Mouse (Mus musculus): ENCODE measurements at regions not wholly inside any gene's neighbourhood (a gene's known extent, or its start where the extent isn't known, plus 50 kb on each side); places are given as distances from the start of the nearest gene placed in this dataset.
A peak's percentile ranks its signal among the peaks of the same experiment; 100 is the strongest.

- no peak for ATAC-seq (ENCODE audit: low FRiP score, low read depth)
- Histone ChIP-seq H3K4me2 (replicated peaks; ENCODE audit: low read depth, low read length, severe bottlenecking) (no peak overlapping the region), H3K27me3 (ENCODE audit: control insufficient read depth, insufficient read depth, low read length) (no peaks in the 10 kb centered on the region), H3K4me1 (ENCODE audit: control insufficient read depth, insufficient read depth, low read length) (no peaks in the 10 kb centered on the region), H3K9me3 (ENCODE audit: control insufficient read depth, low read length) (no peaks in the 10 kb centered on the region), H3K4me3 (replicated peaks; ENCODE audit: low read length) (no peak overlapping the region), H3K36me3 (ENCODE audit: control insufficient read depth, insufficient read depth, low read length) (no peaks in the 10 kb centered on the region), H3K9ac (ENCODE audit: low read depth, low read length, severe bottlenecking) (no peak overlapping the region), H3K27ac (replicated peaks; ENCODE audit: low read depth, low read length) (no peak overlapping the region)
- no peak for DNase-seq (ENCODE audit: low spot score)
- WGBS = 70% methylated on average over 6 of the region's 6 CpGs
- no peak for TF ChIP-seq POLR2A (IDR thresholded peaks at IDR 0.05; ENCODE audit: borderline replicate concordance, extremely low read depth, insufficient read depth, insufficient read length)
These were observed 667.0 kb upstream of the Cypt12 start for GRCm38 (mm10) chr3:17281231-17281630.

DNA sequence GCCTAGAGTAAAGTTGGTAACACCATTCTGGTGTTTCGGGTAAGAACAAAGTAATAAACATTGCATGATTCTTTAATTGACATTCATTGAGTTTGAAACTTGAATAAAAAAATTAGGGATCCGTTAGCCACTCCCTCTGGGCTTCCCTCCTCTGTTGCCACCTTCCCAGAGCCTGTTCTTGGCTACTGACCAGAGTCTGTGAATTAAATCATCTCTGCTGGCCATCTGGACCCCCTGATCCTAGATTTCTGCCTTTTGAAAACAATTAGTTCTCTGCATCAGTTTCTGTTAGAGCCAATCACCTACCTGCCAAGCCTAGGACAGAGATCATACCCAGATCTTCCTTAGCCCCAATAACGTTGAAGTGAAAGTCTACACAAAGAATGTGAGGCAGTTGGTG, 665.3 kb upstream of the Cypt12 start:
- WGBS = 70% methylated on average over 3 of the region's 3 CpGs
- Histone ChIP-seq H3K9me3 (ENCODE audit: control insufficient read depth, low read length) (no peaks in the 10 kb centered on the region), H3K27me3 (ENCODE audit: control insufficient read depth, insufficient read depth, low read length) (no peaks in the 10 kb centered on the region), H3K4me1 (ENCODE audit: control insufficient read depth, insufficient read depth, low read length) (no peaks in the 10 kb centered on the region), H3K9ac (ENCODE audit: low read depth, low read length, severe bottlenecking) (no peak overlapping the region), H3K36me3 (ENCODE audit: control insufficient read depth, insufficient read depth, low read length) (no peaks in the 10 kb centered on the region), H3K4me2 (replicated peaks; ENCODE audit: low read depth, low read length, severe bottlenecking) (no peak overlapping the region), H3K27ac (replicated peaks; ENCODE audit: low read depth, low read length) (no peak overlapping the region), H3K4me3 (replicated peaks; ENCODE audit: low read length) (no peak overlapping the region)
- DNase-seq (ENCODE audit: low spot score) (no peak), ATAC-seq (ENCODE audit: low FRiP score, low read depth) (no peak)
- TF ChIP-seq POLR2A (IDR thresholded peaks at IDR 0.05; ENCODE audit: borderline replicate concordance, extremely low read depth, insufficient read depth, insufficient read length) = no peak

GRCm38 (mm10) chr3:17317523-17317922, 630.7 kb upstream of the Cypt12 start:
- H3K4me3 ChIP-seq (replicated peaks; ENCODE audit: low read length) = no peak overlapping the region
- H3K27me3 ChIP-seq (ENCODE audit: control insufficient read depth, insufficient read depth, low read length) = no peaks in the 10 kb centered on the region
- H3K27ac ChIP-seq (replicated peaks; ENCODE audit: low read depth, low read length) = no peak overlapping the region
- ATAC-seq (ENCODE audit: low FRiP score, low read depth) = no peak
- TF ChIP-seq POLR2A (IDR thresholded peaks at IDR 0.05; ENCODE audit: borderline replicate concordance, extremely low read depth, insufficient read depth, insufficient read length) = no peak
- H3K9ac ChIP-seq (ENCODE audit: low read depth, low read length, severe bottlenecking) = no peak overlapping the region
- no peaks in the 10 kb centered on the region for H3K4me1 ChIP-seq (ENCODE audit: control insufficient read depth, insufficient read depth, low read length)
- H3K4me2 ChIP-seq (replicated peaks; ENCODE audit: low read depth, low read length, severe bottlenecking) = no peak overlapping the region
- H3K9me3 ChIP-seq (ENCODE audit: control insufficient read depth, low read length) = no peaks in the 10 kb centered on the region
- H3K36me3 ChIP-seq (ENCODE audit: control insufficient read depth, insufficient read depth, low read length) = no peaks in the 10 kb centered on the region
- peak; percentile 3 for DNase-seq (ENCODE audit: low spot score)

GRCm38 (mm10) chr3:17318450-17318849, 629.8 kb upstream of the Cypt12 start:
- WGBS = 68% methylated on average over 3 of the region's 3 CpGs
- Histone ChIP-seq H3K27ac (replicated peaks; ENCODE audit: low read depth, low read length) (no peak overlapping the region), H3K4me1 (ENCODE audit: control insufficient read depth, insufficient read depth, low read length) (no peaks in the 10 kb centered on the region), H3K4me3 (replicated peaks; ENCODE audit: low read length) (no peak overlapping the region), H3K27me3 (ENCODE audit: control insufficient read depth, insufficient read depth, low read length) (no peaks in the 10 kb centered on the region), H3K4me2 (replicated peaks; ENCODE audit: low read depth, low read length, severe bottlenecking) (no peak overlapping the region), H3K9ac (ENCODE audit: low read depth, low read length, severe bottlenecking) (no peak overlapping the region), H3K36me3 (ENCODE audit: control insufficient read depth, insufficient read depth, low read length) (no peaks in the 10 kb centered on the region), H3K9me3 (ENCODE audit: control insufficient read depth, low read length) (no peaks in the 10 kb centered on the region)
- TF ChIP-seq POLR2A (IDR thresholded peaks at IDR 0.05; ENCODE audit: borderline replicate concordance, extremely low read depth, insufficient read depth, insufficient read length) = no peak
- no peak for DNase-seq (ENCODE audit: low spot score)
- no peak for ATAC-seq (ENCODE audit: low FRiP score, low read depth)

DNA sequence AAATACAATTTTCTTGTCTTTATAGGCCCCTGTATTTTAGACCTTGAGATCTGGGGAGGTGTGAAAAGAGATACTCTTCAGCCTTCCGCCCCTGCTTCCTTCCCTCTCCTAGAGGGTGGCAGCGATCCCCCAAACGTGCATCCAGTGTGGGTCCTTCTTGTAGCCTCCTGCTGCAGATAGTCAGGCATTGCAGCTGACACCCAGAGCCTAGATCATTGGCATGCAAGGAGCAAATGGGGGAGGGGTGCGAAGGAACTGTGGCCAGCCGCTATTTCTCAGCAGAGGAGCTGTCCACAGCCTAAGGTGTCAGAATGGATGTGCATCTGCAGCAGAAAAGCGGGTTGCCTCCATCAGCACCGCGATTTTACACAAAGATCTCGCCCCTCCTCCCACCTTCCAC, 629.0 kb upstream of the Cypt12 start:
- no peak for ATAC-seq (ENCODE audit: low FRiP score, low read depth)
- Histone ChIP-seq H3K4me2 (replicated peaks; ENCODE audit: low read depth, low read length, severe bottlenecking) (no peak overlapping the region), H3K9me3 (ENCODE audit: control insufficient read depth, low read length) (no peaks in the 10 kb centered on the region)

DNA sequence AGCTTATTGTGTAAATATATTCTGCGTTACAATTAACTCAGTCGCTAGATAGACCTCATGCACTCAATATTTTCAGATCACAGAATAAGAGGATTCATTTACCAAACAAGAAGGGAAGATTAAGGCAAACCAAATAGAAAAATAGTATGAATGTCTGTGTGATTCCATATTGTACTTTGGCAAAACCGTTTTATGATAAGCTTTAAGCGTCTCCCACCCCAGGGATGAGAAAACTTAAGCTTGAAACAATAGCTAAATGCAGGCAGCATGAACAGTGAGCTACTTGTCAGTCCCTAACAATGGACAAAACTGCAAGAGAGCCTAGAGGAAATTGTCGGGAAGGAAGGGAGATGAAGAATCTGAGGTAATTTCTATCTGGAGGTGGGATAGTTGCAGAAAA, 628.3 kb upstream of the Cypt12 start:
- Histone ChIP-seq H3K9ac (ENCODE audit: low read depth, low read length, severe bottlenecking) (no peak overlapping the region), H3K27ac (replicated peaks; ENCODE audit: low read depth, low read length) (no peak overlapping the region), H3K27me3 (ENCODE audit: control insufficient read depth, insufficient read depth, low read length) (no peaks in the 10 kb centered on the region), H3K4me1 (ENCODE audit: control insufficient read depth, insufficient read depth, low read length) (no peaks in the 10 kb centered on the region), H3K4me2 (replicated peaks; ENCODE audit: low read depth, low read length, severe bottlenecking) (no peak overlapping the region), H3K4me3 (replicated peaks; ENCODE audit: low read length) (no peak overlapping the region), H3K36me3 (ENCODE audit: control insufficient read depth, insufficient read depth, low read length) (no peaks in the 10 kb centered on the region), H3K9me3 (ENCODE audit: control insufficient read depth, low read length) (no peaks in the 10 kb centered on the region)
- ATAC-seq (ENCODE audit: low FRiP score, low read depth) (no peak), DNase-seq (ENCODE audit: low spot score) (no peak)
- 65% methylated on average over 5 of the region's 5 CpGs for WGBS
- TF ChIP-seq POLR2A (IDR thresholded peaks at IDR 0.05; ENCODE audit: borderline replicate concordance, extremely low read depth, insufficient read depth, insufficient read length) = no peak

More for the DNA sequence above, 629.0 kb upstream of the Cypt12 start:
- peak; percentile 15 for DNase-seq (ENCODE audit: low spot score)
- no peak overlapping the region for H3K27ac ChIP-seq (replicated peaks; ENCODE audit: low read depth, low read length)
- WGBS = 6% methylated on average over 9 of the region's 9 CpGs
- no peaks in the 10 kb centered on the region for H3K27me3 ChIP-seq (ENCODE audit: control insufficient read depth, insufficient read depth, low read length)
- no peaks in the 10 kb centered on the region for H3K36me3 ChIP-seq (ENCODE audit: control insufficient read depth, insufficient read depth, low read length)
- no peak overlapping the region for H3K9ac ChIP-seq (ENCODE audit: low read depth, low read length, severe bottlenecking)
- no peak for TF ChIP-seq POLR2A (IDR thresholded peaks at IDR 0.05; ENCODE audit: borderline replicate concordance, extremely low read depth, insufficient read depth, insufficient read length)
- no peak overlapping the region for H3K4me3 ChIP-seq (replicated peaks; ENCODE audit: low read length)
- no peaks in the 10 kb centered on the region for H3K4me1 ChIP-seq (ENCODE audit: control insufficient read depth, insufficient read depth, low read length)

Data from limb, embryonic 14.5 days (tissue).